Mouse (Mus musculus): ENCODE measurements around the gene Tanc1.

DNA sequence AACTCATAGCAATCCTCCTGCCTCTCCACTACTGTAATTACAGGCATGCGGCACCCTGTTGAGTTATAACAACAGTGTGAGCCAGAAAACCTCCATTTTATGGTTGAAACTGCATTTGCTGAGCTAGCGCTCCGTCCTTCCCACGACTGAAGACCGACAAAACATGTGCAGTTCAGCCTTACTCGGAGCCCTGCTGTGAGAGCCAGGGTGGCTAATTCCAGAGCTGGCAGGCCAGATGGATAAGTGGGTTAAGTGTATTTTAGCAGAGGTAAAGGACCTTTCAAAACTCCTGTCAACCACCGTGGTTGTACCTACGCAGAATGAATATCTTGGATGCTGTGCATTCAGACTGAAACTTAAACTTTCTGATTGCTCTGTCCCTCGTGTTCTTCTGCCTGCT, 242.5 kb downstream of the Tanc1 start:
- TF ChIP-seq CTCF (IDR thresholded peaks at IDR 0.05; ENCODE audit: insufficient read depth, low read depth, low read length): no peak
- no peak for TF ChIP-seq POLR2A (IDR thresholded peaks at IDR 0.05; ENCODE audit: insufficient read depth, low read depth, low read length)
